Mouse (Mus musculus): ENCODE measurements around the gene Mov10.
A peak's percentile ranks its signal among the peaks of the same experiment; 100 is the strongest.

Mov10 gene

DNA sequence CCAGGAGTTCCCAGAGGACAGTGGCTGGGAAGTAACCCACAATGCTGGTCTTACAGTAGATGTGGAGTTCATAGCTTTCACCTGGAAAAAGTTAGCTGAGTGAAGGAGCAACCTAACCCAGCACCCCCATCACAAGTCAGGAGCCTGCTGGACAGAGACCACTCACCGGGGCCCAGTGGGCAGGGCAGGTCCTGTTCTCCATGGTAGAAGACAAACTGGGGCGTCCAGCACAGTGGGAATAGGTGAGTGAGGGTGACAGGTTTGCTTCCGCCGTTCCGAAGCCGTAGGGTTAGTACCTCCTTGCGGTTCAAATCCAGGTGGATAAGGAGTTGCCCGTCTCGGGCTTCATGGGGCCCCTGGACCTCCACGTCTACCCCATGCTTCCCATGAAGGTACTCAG, 14.1 kb downstream of the Mov10 start:
- no peak for DNase-seq

- no peak for DNase-seq
These were observed 16.9 kb downstream of the Mov10 start for GRCm38 (mm10) chr3:104801481-104801880.

- no peak for DNase-seq
These were observed 17.7 kb downstream of the Mov10 start for GRCm38 (mm10) chr3:104800681-104801080.

DNA sequence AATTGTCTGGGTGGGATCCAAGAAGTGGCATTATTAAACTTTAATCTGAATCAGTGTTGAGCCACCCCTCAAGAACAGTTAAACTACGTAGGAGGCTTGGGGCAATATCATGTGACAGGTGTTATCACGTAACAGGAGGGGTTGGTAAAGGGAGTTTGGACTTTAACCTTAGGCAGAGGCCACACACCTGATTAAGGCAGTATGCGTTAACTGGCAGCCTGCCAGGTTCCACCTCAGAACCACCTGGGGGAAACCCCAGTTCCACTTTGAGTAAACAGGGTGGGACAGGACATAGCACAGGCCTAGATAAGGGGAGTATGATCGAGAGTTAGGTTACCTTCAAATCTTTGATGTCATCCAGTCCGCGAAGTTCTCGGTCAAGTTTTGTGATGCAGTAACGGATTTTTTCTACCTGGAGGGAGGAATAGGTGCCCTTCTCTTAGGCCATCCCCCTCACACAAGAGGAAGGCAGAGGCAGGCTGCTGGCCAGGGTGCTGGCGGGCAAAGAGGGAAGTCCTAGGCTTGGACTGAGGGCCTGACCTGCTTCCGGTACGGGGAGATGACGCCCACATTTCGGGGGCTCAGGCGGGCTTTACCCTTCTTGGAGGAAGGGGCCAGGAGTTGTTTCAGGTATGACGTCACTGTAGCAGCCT, 21.8 kb downstream of the Mov10 start:
- DNase-seq = peak; percentile 73

DNA sequence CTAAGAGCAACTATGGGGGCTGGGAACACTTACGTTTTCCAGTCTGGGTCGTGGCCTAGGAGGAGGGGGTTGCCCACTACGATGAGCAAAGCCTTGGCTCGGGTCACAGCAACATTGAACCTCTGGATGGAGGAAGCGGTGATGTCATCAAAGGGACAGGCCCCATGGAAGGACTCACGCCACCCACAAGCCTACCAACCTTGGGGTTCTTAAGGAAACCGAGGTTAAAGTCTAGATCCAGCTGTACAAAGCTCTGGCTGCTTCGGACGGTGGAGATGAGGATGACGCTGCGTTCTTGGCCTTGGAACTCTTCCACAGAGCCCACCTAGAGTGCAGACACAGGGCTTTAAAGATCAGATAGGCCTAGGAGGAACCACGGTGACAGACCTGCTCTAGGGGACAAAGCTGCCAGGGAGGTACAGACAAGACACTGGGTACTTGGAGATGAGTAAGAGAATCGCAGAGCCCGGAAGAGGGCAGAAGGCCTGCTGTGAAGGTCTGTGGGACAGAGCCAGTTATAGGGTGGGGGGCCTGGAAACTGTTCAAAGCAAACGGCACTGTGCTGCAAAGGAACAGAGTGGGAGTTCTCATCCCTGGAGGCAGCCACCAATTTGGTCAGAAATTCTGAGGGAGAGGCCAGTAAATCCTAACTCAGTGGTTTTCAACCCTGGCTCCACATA, 22.6 kb downstream of the Mov10 start:
- no peak for DNase-seq

GRCm38 (mm10) chr3:104794953-104795470, 23.4 kb downstream of the Mov10 start:
- DNase-seq = peak; percentile 34

GRCm38 (mm10) chr3:104793871-104794828, 24.2 kb downstream of the Mov10 start:
- peak; percentile 99 for DNase-seq

GRCm38 (mm10) chr3:104792360-104793270, 25.7 kb downstream of the Mov10 start:
- DNase-seq = no peak

- no peak for DNase-seq
These were observed 26.7 kb downstream of the Mov10 start for GRCm38 (mm10) chr3:104791671-104792070.

GRCm38 (mm10) chr3:104791017-104791416, 27.3 kb downstream of the Mov10 start:
- peak; percentile 31 for DNase-seq

GRCm38 (mm10) chr3:104790401-104790937, 27.9 kb downstream of the Mov10 start:
- peak; percentile 62 for DNase-seq

- DNase-seq = peak; percentile 62
These were observed 28.5 kb downstream of the Mov10 start for GRCm38 (mm10) chr3:104789822-104790221.

- peak; percentile 59 for DNase-seq
These were observed 29.1 kb downstream of the Mov10 start for GRCm38 (mm10) chr3:104789312-104789605.

DNA sequence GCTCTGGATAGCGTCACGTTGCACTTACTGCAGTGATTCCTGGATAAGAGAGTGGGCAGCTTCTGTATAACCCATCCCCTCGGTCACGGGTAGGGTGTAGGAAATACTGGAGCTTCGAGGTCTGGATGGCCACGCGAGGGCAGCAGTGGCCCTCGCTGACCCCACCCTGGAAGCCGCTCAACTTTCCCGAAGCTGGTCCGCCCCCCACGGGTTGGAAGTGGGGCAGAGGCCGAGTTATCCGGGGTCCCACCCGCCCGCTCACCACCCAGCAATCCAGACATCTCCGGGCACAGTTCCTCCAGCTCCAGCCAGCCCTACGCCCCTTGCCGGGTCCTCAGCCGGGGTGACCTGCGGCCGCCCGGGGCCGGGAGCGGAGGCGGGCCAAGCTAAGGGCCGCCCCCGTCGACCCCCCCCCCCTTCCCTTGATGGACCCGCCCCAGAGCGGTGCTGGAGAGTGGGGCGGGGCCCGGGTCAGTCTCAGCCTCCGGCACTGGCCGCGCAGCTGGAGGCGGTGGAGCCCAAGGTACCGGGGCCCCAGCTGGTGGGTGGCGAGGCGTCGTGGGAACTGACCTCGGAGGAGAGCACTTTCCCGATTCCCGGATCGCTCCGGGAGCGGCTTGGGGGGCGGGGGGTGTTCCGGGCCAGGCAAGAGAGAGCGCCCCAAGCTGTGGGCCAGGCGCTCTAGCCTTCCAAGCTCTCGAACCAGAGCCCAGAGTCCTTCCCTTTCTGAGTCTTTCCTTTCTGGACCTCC, 29.6 kb downstream of the Mov10 start:
- DNase-seq = peak; percentile 92

- no peak for DNase-seq
These were observed 30.3 kb downstream of the Mov10 start, which contains the start of gene Rhoc for GRCm38 (mm10) chr3:104788075-104788474. Gene Rhoc, plus strand, starts transcription at chr3:104788375.

DNA sequence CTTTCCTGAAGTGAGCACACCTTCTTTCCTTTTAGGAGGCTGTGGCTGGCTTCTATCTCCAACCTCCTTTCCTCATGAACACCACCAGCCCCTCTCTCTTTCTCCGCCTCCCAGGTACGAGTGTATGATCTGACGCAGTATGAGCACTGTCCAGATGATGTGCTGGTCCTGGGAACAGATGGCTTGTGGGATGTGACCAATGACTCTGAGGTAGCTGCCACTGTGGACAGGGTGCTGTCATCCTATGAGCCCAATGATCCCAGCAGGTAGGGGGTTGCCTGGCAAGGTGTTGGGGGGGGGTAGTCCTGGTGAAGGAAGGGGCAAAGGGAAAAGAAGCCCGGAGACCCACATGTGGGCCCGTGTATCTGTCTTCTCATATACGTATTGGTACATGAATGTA, 33.1 kb downstream of the Mov10 start:
- no peak for DNase-seq

DNA sequence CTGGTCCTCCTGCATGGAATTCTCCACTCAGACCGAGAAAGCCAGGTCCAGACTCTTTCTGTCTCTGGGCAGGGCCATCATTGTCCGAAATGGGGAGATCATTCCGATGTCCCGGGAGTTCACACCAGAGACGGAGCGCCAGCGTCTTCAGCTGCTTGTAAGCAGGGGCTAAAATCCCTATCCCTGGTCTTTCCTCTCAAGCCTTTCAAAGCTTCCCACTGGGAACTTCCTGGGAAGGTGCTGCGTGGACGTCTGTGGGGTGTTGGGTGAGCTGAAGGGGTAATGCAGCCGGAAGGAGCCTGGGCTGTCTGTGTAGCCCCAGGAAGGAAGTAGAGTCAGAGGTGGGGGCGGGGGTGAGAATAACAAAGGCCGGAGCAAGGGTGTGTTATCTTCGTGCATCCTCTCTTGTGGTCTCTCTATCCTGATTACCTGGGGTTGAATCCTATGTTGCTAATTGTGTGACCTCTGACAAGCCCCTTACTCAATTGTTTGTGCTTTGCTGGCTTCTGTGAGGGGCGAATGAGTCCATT, 34.3 kb downstream of the Mov10 start:
- DNase-seq = peak; percentile 36

DNA sequence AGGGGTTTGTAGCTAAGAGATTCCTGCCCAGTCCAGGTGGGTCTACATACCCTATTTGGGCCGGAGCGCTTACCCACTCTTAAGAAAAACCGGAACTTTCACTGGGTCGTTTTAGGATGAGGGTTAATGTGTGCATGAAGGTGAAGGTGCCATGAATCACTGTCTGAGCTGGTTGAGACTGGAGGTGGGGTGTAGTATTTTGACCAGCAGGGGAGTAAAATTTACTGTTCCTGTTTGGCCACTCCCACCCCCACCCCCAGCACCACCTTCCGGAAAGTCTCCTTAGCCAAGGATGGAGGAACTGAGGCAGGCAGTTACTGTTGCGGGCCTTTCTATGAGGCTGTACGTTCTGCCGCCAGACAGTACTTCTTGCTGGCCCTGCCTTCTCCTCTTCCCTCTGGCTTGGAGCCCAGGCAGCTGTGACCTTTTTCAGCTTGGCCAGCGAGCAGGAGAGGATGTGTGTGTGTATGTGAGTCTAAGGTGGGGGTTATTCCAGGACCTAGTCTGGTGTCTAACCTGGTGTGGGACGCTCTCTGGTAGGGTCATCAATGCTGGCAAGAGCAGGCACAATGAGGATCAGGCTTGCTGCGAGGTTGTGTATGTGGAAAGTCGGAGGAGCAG, 36.2 kb downstream of the Mov10 start:
- DNase-seq = peak; percentile 86

- DNase-seq = peak; percentile 66
These were observed 36.9 kb downstream of the Mov10 start, which contains the start of gene Fam19a3 for GRCm38 (mm10) chr3:104781471-104781903. Gene Fam19a3, minus strand, starts transcription at chr3:104781840.
